Mouse (Mus musculus): ENCODE data around the gene Chd6.
A peak's percentile ranks its signal among the peaks of the same experiment; 100 is the strongest.

Chd6 gene

GRCm38 (mm10) chr2:160932325-160932724 lies 176.6 kb downstream of the Chd6 start:
- DNase-seq (ENCODE audit: low read depth, low spot score): peak; percentile 45

- no peak for DNase-seq (ENCODE audit: low read depth, low spot score)
Observed at GRCm38 (mm10) chr2:160931378-160931777, 177.5 kb downstream of the Chd6 start.

- DNase-seq (ENCODE audit: low read depth, low spot score): no peak
Observed at GRCm38 (mm10) chr2:160925203-160925602, 183.7 kb downstream of the Chd6 start.

GRCm38 (mm10) chr2:160921285-160921684 lies 187.6 kb downstream of the Chd6 start:
- DNase-seq (ENCODE audit: low read depth, low spot score): no peak

- DNase-seq (ENCODE audit: low read depth, low spot score): no peak
Observed at GRCm38 (mm10) chr2:160918930-160919215, 190.0 kb downstream of the Chd6 start.

- DNase-seq (ENCODE audit: low read depth, low spot score): no peak
Observed at GRCm38 (mm10) chr2:160918154-160918929, 190.5 kb downstream of the Chd6 start.

- DNase-seq (ENCODE audit: low read depth, low spot score): no peak
Observed at GRCm38 (mm10) chr2:160917313-160917712, 191.6 kb downstream of the Chd6 start.

- DNase-seq (ENCODE audit: low read depth, low spot score): no peak
Observed at GRCm38 (mm10) chr2:160916714-160917113, 192.2 kb downstream of the Chd6 start.

GRCm38 (mm10) chr2:160915821-160916610 lies 192.9 kb downstream of the Chd6 start:
- no peak for DNase-seq (ENCODE audit: low read depth, low spot score)

GRCm38 (mm10) chr2:160914656-160915055 lies 194.2 kb downstream of the Chd6 start:
- no peak for DNase-seq (ENCODE audit: low read depth, low spot score)

- DNase-seq (ENCODE audit: low read depth, low spot score): peak; percentile 45
Observed at GRCm38 (mm10) chr2:160912231-160912671, 196.6 kb downstream of the Chd6 start, which contains the start of gene Emilin3. Gene Emilin3 (minus strand): TSS chr2:160912328.

GRCm38 (mm10) chr2:160911558-160912201 lies 197.2 kb downstream of the Chd6 start:
- DNase-seq (ENCODE audit: low read depth, low spot score): no peak

- DNase-seq (ENCODE audit: low read depth, low spot score): no peak
Observed at GRCm38 (mm10) chr2:160910633-160911032, 198.2 kb downstream of the Chd6 start.

- DNase-seq (ENCODE audit: low read depth, low spot score): no peak
Observed at GRCm38 (mm10) chr2:160908607-160909006, 200.3 kb downstream of the Chd6 start.

- DNase-seq (ENCODE audit: low read depth, low spot score): no peak
Observed at GRCm38 (mm10) chr2:160906101-160906500, 202.8 kb downstream of the Chd6 start.

GRCm38 (mm10) chr2:160905301-160905700 lies 203.6 kb downstream of the Chd6 start:
- DNase-seq (ENCODE audit: low read depth, low spot score): no peak

GRCm38 (mm10) chr2:160901656-160902412 lies 207.0 kb downstream of the Chd6 start:
- no peak for DNase-seq (ENCODE audit: low read depth, low spot score)

Data from mesoderm, embryonic 11.5 days (tissue).